Mouse (Mus musculus) testis, adult 2 months (tissue): ENCODE measurements around the gene Atg4a-ps. TPM values are rescaled to one million over a fixed set of nuclear protein-coding genes. Genes with fewer than 3 reads are reported as not detected.

ENCODE experiments used
- H3K27ac ChIP-seq: fragments of 200-500 bp; 2 replicates; pipeline ENCODE4 v1.5.1; 2012; ENCODE audit warnings: low read depth, low read length; ENCODE audit not compliant: control insufficient read depth, insufficient read depth
- H3K27me3 ChIP-seq: fragments of 200-500 bp; 2 replicates; pipeline ENCODE4 v1.6.1; 2012; ENCODE audit warnings: mild to moderate bottlenecking, low read length, moderate library complexity; ENCODE audit not compliant: control insufficient read depth, insufficient read depth
- H3K36me3 ChIP-seq: fragments of 200-500 bp; 2 replicates; pipeline ENCODE4 v1.6.1; 2012; ENCODE audit warnings: mild to moderate bottlenecking, low read length; ENCODE audit not compliant: control insufficient read depth, insufficient read depth
- H3K4me1 ChIP-seq: fragments of 200-500 bp; 2 replicates; pipeline ENCODE4 v1.6.1; 2012; ENCODE audit warnings: low read length; ENCODE audit not compliant: control insufficient read depth, insufficient read depth
- H3K4me3 ChIP-seq: fragments of 200-500 bp; 2 replicates; pipeline ENCODE4 v1.5.1; 2012; ENCODE audit warnings: low read depth, mild to moderate bottlenecking, low read length, moderate library complexity, mixed read lengths; ENCODE audit not compliant: control insufficient read depth
- CTCF ChIP-seq: fragments of 200-500 bp; IDR thresholded peaks from 2 replicates; pipeline ENCODE4 v1.5.1; 2012; ENCODE audit warnings: low read depth, mild to moderate bottlenecking, inconsistent platforms, low read length, moderate library complexity; ENCODE audit not compliant: control insufficient read depth, insufficient read depth, insufficient replicate concordance
- POLR2A ChIP-seq: fragments of 200-500 bp; IDR thresholded peaks from 2 replicates; pipeline ENCODE4 v1.6.1; 2012; ENCODE audit warnings: low read depth, mild to moderate bottlenecking, inconsistent platforms, low read length, moderate library complexity; ENCODE audit not compliant: control insufficient read depth
- polyA plus RNA-seq: library from polyadenylated mRNA; depleted of rRNA; stranded (reverse); fragments of >200 nt; gene quantifications from 2 replicates; pipeline ENCODE4 v1.2.3, GENCODE M21; 2012

Atg4a-ps gene
- polyA plus RNA-seq, 1 experiment, result not detected

- TF ChIP-seq CTCF (no peak), POLR2A (no peak)
- Histone ChIP-seq H3K4me3 (no peak overlapping the region), H3K27ac (no peak overlapping the region), H3K36me3 (no peaks in the 10 kb centered on the region), H3K4me1 (no peaks in the 10 kb centered on the region), H3K27me3 (no peaks in the 10 kb centered on the region)
Observed at GRCm38 (mm10) chr3:103627661-103628060, 18.2 kb downstream of the Atg4a-ps start.

GRCm38 (mm10) chr3:103626481-103626880 is 19.4 kb downstream of the Atg4a-ps start:
- Histone ChIP-seq H3K27ac (no peak overlapping the region), H3K27me3 (no peaks in the 10 kb centered on the region), H3K4me3 (no peak overlapping the region), H3K36me3 (no peaks in the 10 kb centered on the region), H3K4me1 (no peaks in the 10 kb centered on the region)
- TF ChIP-seq CTCF (no peak), POLR2A (no peak)

GRCm38 (mm10) chr3:103625169-103625568 is 20.7 kb downstream of the Atg4a-ps start:
- no peak overlapping the region for H3K4me3 ChIP-seq
- no peak overlapping the region for H3K27ac ChIP-seq
- H3K27me3 ChIP-seq, result no peaks in the 10 kb centered on the region
- no peaks in the 10 kb centered on the region for H3K4me1 ChIP-seq
- no peaks in the 10 kb centered on the region for H3K36me3 ChIP-seq
- no peak for TF ChIP-seq CTCF

- no peak overlapping the region for H3K27ac ChIP-seq
- no peaks in the 10 kb centered on the region for H3K4me1 ChIP-seq
- no peak for TF ChIP-seq POLR2A
- TF ChIP-seq CTCF, result no peak
- H3K36me3 ChIP-seq, result no peaks in the 10 kb centered on the region
- H3K4me3 ChIP-seq, result no peak overlapping the region
- no peaks in the 10 kb centered on the region for H3K27me3 ChIP-seq
Observed at GRCm38 (mm10) chr3:103624591-103625051, 21.2 kb downstream of the Atg4a-ps start.

- H3K36me3 ChIP-seq, result no peaks in the 10 kb centered on the region
- TF ChIP-seq POLR2A (no peak), CTCF (no peak)
- no peak overlapping the region for H3K4me3 ChIP-seq
- H3K27me3 ChIP-seq, result no peaks in the 10 kb centered on the region
- H3K4me1 ChIP-seq, result no peaks in the 10 kb centered on the region
- no peak overlapping the region for H3K27ac ChIP-seq
Observed at GRCm38 (mm10) chr3:103623893-103624470, 21.9 kb downstream of the Atg4a-ps start.

GRCm38 (mm10) chr3:103620101-103620500 is 25.8 kb downstream of the Atg4a-ps start:
- H3K4me1 ChIP-seq, result no peaks in the 10 kb centered on the region
- H3K27ac ChIP-seq, result no peak overlapping the region
- TF ChIP-seq POLR2A, result no peak
- no peak for TF ChIP-seq CTCF
- H3K27me3 ChIP-seq, result no peaks in the 10 kb centered on the region
- H3K36me3 ChIP-seq, result no peaks in the 10 kb centered on the region
- no peak overlapping the region for H3K4me3 ChIP-seq

- Histone ChIP-seq H3K27me3 (no peaks in the 10 kb centered on the region), H3K27ac (no peak overlapping the region), H3K4me1 (no peaks in the 10 kb centered on the region), H3K4me3 (no peak overlapping the region), H3K36me3 (no peaks in the 10 kb centered on the region)
- TF ChIP-seq CTCF (no peak), POLR2A (no peak)
Observed at GRCm38 (mm10) chr3:103616981-103617380, 28.9 kb downstream of the Atg4a-ps start.
